Mouse (Mus musculus) neural tube, embryonic 15.5 days (tissue): ENCODE measurements at regions not wholly inside any gene's neighbourhood (a gene's known extent, or its start where the extent isn't known, plus 50 kb on each side); places are given as distances from the start of the nearest gene placed in this dataset.
A peak's percentile ranks its signal among the peaks of the same experiment; 100 is the strongest.

ENCODE experiments used
- ATAC-seq: fragments of 200-750 bp; cut with Nextera tagmentation; 2 replicates; pipeline ENCODE4 v1.8.0; 2017; ENCODE audit warnings: mild to moderate bottlenecking, moderate TSS enrichment, moderate library complexity; ENCODE audit not compliant: low FRiP score
- H3K27ac ChIP-seq: fragments of 300-500 bp; sonication (generic); replicated peaks from 2 replicates; pipeline ENCODE4 v1.5.1; 2015; ENCODE audit warnings: mild to moderate bottlenecking, inconsistent platforms
- H3K27me3 ChIP-seq: fragments of 300-500 bp; sonication (generic); replicated peaks from 2 replicates; pipeline ENCODE4 v1.6.1; 2015; ENCODE audit warnings: inconsistent platforms
- H3K36me3 ChIP-seq: fragments of 300-500 bp; sonication (generic); 2 replicates; pipeline ENCODE4 v1.6.1; 2015; ENCODE audit warnings: inconsistent platforms
- H3K4me1 ChIP-seq: fragments of 300-500 bp; sonication (generic); 2 replicates; pipeline ENCODE4 v1.6.1; 2015; ENCODE audit warnings: inconsistent platforms
- H3K4me2 ChIP-seq: fragments of 300-500 bp; sonication (generic); 2 replicates; pipeline ENCODE4 v1.6.1; 2015; ENCODE audit warnings: inconsistent platforms, mild to moderate bottlenecking, moderate library complexity
- H3K4me3 ChIP-seq: fragments of 300-500 bp; sonication (generic); replicated peaks from 2 replicates; pipeline ENCODE4 v1.5.1; 2015; ENCODE audit warnings: mild to moderate bottlenecking, inconsistent platforms
- H3K9ac ChIP-seq: fragments of 300-500 bp; sonication (generic); replicated peaks from 2 replicates; pipeline ENCODE4 v1.6.1; 2015; ENCODE audit warnings: mild to moderate bottlenecking, inconsistent platforms
- H3K9me3 ChIP-seq: fragments of 300-500 bp; sonication (generic); replicated peaks from 2 replicates; pipeline ENCODE4 v1.6.1; 2016; ENCODE audit warnings: inconsistent platforms
- WGBS: fragments of 180-500 bp; shearing (Covaris S2); methylation state at CpG from one replicate; pipeline ENCODE4 v1.1.7; 2015; ENCODE audit warnings: mixed read lengths; 5-methylcytosine and 5-hydroxymethylcytosine counted together

DNA sequence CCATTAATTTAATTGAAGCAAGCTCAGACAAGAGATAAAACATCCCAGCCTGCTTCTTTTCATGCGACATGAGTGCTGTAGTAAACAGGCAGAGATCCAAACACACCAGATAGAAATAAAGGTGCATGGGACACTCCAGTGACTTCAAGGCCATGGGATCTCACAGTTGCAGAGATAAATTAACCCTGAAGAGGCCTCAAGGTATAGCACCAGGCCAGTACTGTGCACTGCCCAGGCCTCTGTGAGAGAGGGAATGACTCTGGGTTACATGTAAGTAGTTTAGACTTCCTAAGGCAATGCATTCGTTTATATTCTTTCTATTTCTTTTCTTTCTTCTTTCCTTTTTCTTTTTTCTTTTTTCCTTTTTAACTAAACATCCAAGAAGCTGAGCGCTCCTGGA lies 439.4 kb upstream of the Itga1 start:
- 62% methylated on average over 3 of the region's 3 CpGs for WGBS
- H3K4me1 ChIP-seq: 0 out of 2 replicates have a peak, but pooled peaks cover 6% of the 10 kb centered on the region
- no peak overlapping the region for H3K27ac ChIP-seq
- H3K9me3 ChIP-seq: no peaks in the 10 kb centered on the region
- H3K36me3 ChIP-seq: no peaks in the 10 kb centered on the region
- no peaks in the 10 kb centered on the region for H3K27me3 ChIP-seq
- no peak overlapping the region for H3K9ac ChIP-seq
- no peak for ATAC-seq
- H3K4me2 ChIP-seq: no peak overlapping the region
- no peak overlapping the region for H3K4me3 ChIP-seq

DNA sequence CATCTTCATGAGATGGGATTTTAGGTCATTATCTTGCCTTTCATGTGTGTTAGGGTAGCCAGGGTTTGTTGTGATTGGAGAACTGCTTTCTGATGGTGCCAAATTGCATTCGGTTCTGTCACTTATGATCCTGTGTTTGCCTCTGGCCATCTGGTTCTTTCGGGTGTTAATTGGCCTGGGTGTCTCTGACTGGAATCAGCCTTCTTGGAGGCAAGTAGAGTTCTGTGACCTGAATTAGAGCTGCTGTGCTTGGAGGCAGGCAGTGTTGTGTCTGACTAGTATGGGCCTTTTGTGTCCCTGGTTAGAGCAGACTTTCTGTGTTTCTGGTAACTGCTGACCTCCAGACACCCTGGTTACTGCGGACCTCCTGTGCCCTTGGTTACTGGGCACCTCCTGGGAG lies 434.1 kb upstream of the Itga1 start:
- Histone ChIP-seq H3K4me1 (0 out of 2 replicates have a peak, but pooled peaks cover 2% of the 10 kb centered on the region), H3K27me3 (no peaks in the 10 kb centered on the region), H3K4me3 (no peak overlapping the region), H3K9me3 (no peaks in the 10 kb centered on the region; the same call in 1 of the 2 replicates), H3K4me2 (no peak overlapping the region), H3K9ac (no peak overlapping the region), H3K27ac (no peak overlapping the region), H3K36me3 (no peaks in the 10 kb centered on the region)
- 79% methylated on average over 3 of the region's 3 CpGs for WGBS
- no peak for ATAC-seq

- ATAC-seq: no peak
- Histone ChIP-seq H3K4me2 (no peak overlapping the region), H3K27ac (no peak overlapping the region), H3K4me1 (no peaks in the 10 kb centered on the region), H3K9me3 (no peaks in the 10 kb centered on the region), H3K4me3 (no peak overlapping the region), H3K9ac (no peak overlapping the region), H3K27me3 (no peaks in the 10 kb centered on the region), H3K36me3 (no peaks in the 10 kb centered on the region)
- whole genome bisulfite sequencing: 56% methylated on average over 8 of the region's 8 CpGs
Observed at GRCm38 (mm10) chr13:115513914-115514313, 412.1 kb upstream of the Itga1 start.

- Histone ChIP-seq H3K9ac (no peak overlapping the region), H3K9me3 (no peaks in the 10 kb centered on the region), H3K4me2 (no peak overlapping the region), H3K27me3 (no peaks in the 10 kb centered on the region), H3K4me3 (no peak overlapping the region), H3K36me3 (no peaks in the 10 kb centered on the region), H3K4me1 (peaks cover 4% of the 10 kb centered on the region; the same call in 1 of the 2 replicates), H3K27ac (no peak overlapping the region)
- no peak for ATAC-seq
Observed at GRCm38 (mm10) chr13:115512214-115512613, 410.4 kb upstream of the Itga1 start.

GRCm38 (mm10) chr13:115508646-115509045 lies 406.9 kb upstream of the Itga1 start:
- H3K9me3 ChIP-seq: no peaks in the 10 kb centered on the region; the same call in 1 of the 2 replicates
- no peak overlapping the region for H3K4me3 ChIP-seq
- no peak overlapping the region for H3K9ac ChIP-seq
- no peaks in the 10 kb centered on the region for H3K36me3 ChIP-seq
- 35% methylated on average over 3 of the region's 3 CpGs for WGBS
- no peaks in the 10 kb centered on the region for H3K27me3 ChIP-seq
- peak; percentile 70; the same call in 1 of the 2 replicates for ATAC-seq
- no peak overlapping the region for H3K27ac ChIP-seq
- H3K4me1 ChIP-seq: peaks cover 4% of the 10 kb centered on the region; the same call in 1 of the 2 replicates
- H3K4me2 ChIP-seq: no peak overlapping the region

GRCm38 (mm10) chr13:115494399-115494798 lies 392.6 kb upstream of the Itga1 start:
- Histone ChIP-seq H3K4me2 (no peak overlapping the region), H3K4me1 (no peaks in the 10 kb centered on the region), H3K9me3 (no peaks in the 10 kb centered on the region), H3K27ac (no peak overlapping the region), H3K27me3 (no peaks in the 10 kb centered on the region), H3K9ac (no peak overlapping the region), H3K36me3 (no peaks in the 10 kb centered on the region), H3K4me3 (no peak overlapping the region)
- WGBS: 25% methylated on average over 4 of the region's 4 CpGs
- no peak for ATAC-seq

GRCm38 (mm10) chr13:115475861-115476260 lies 374.1 kb upstream of the Itga1 start:
- ATAC-seq: no peak
- no peaks in the 10 kb centered on the region for H3K36me3 ChIP-seq
- 40% methylated on average over 2 of the region's 2 CpGs for WGBS

GRCm38 (mm10) chr13:115465689-115466088 lies 363.9 kb upstream of the Itga1 start:
- no peak overlapping the region for H3K27ac ChIP-seq
- no peaks in the 10 kb centered on the region for H3K4me1 ChIP-seq
- H3K4me2 ChIP-seq: no peak overlapping the region
- no peak overlapping the region for H3K4me3 ChIP-seq
- H3K9ac ChIP-seq: no peak overlapping the region
- no peaks in the 10 kb centered on the region for H3K27me3 ChIP-seq
- WGBS: 86% methylated on average over 6 of the region's 6 CpGs
- no peaks in the 10 kb centered on the region for H3K36me3 ChIP-seq
- H3K9me3 ChIP-seq: no peaks in the 10 kb centered on the region
- ATAC-seq: no peak

More at GRCm38 (mm10) chr13:115475861-115476260, 374.1 kb upstream of the Itga1 start:
- H3K4me3 ChIP-seq: no peak overlapping the region
- H3K9ac ChIP-seq: no peak overlapping the region
- no peaks in the 10 kb centered on the region for H3K9me3 ChIP-seq
- no peaks in the 10 kb centered on the region for H3K27me3 ChIP-seq
- no peak overlapping the region for H3K27ac ChIP-seq
- H3K4me1 ChIP-seq: no peaks in the 10 kb centered on the region
- H3K4me2 ChIP-seq: no peak overlapping the region

DNA sequence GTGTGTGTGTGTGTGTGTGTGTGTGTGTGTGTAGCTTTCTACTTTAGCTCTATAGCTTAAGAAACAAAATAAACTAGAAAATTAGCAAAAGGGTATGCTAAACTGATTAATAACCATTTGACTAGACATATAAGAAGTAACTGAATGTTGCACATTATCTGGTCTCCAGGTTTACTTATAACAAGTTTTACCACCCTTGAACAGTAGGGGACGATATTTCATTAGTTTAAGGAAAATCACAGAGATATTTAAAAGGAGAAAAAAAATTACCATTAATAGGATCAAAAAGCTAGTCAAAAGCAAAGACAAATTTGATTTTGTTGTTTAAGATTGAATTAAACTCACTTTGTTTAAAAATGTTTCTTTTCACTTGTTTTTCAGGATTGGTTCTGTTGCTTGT lies 349.5 kb upstream of the Itga1 start:
- Histone ChIP-seq H3K4me3 (no peak overlapping the region), H3K27me3 (no peaks in the 10 kb centered on the region), H3K4me2 (no peak overlapping the region), H3K36me3 (no peaks in the 10 kb centered on the region), H3K9ac (no peak overlapping the region), H3K27ac (no peak overlapping the region), H3K4me1 (no peaks in the 10 kb centered on the region), H3K9me3 (no peaks in the 10 kb centered on the region)
- no peak for ATAC-seq
- WGBS: 10% methylated on average over 1 of the region's 1 CpGs

GRCm38 (mm10) chr13:115427091-115428033 lies 325.6 kb upstream of the Itga1 start:
- no peak for ATAC-seq
- WGBS: 55% methylated on average over 12 of the region's 12 CpGs
- H3K9ac ChIP-seq: no peak overlapping the region
- no peaks in the 10 kb centered on the region for H3K4me1 ChIP-seq
- no peaks in the 10 kb centered on the region for H3K36me3 ChIP-seq
- no peak overlapping the region for H3K4me3 ChIP-seq
- no peaks in the 10 kb centered on the region for H3K27me3 ChIP-seq
- no peak overlapping the region for H3K4me2 ChIP-seq
- H3K27ac ChIP-seq: no peak overlapping the region
- H3K9me3 ChIP-seq: no peaks in the 10 kb centered on the region

DNA sequence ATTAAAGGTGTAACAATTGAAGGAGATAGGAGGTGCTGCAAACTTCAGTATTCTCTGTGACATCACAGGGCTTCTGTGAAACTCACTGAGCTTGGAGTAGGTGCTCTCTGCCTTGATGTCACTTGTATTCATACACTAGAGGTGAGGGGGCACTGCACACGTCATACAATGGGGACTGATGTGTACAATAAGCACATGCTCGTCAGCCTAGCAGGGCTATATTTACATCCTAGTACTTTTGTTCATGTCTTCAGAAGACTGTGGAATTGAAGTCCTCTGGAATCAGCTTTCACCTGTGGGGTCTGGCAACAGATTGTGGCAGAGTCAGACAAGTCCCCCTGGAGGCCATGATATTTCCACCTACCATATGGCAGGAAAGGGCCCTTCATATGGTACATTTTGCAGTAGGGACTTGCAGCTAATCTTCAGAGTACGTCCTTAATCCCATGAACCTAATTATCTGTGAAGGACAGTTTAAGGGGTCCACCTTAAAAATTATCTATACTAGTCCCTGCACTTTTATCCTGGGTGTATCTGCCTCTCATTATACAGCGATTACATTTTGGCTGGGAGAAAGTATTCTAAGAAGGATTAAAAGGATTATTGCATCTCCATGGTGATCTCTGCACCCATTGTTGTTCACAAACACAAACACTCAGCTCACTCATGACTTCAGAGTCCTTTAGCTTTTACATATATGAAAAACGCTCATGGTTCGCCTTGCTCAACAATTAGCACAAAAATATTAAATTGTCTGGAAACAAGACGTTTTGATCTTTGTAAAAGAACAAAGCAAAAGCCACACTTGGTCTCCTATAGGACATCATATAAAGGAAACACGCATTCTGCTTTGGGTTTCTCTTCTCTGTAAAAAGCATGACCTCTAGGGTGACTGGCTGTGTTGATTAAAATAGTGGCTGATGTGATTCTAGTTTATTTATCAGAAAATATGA lies 324.1 kb upstream of the Itga1 start:
- WGBS: 78% methylated on average over 8 of the region's 8 CpGs
- no peaks in the 10 kb centered on the region for H3K27me3 ChIP-seq
- no peak overlapping the region for H3K27ac ChIP-seq
- no peaks in the 10 kb centered on the region for H3K4me1 ChIP-seq
- ATAC-seq: no peak
- no peak overlapping the region for H3K4me2 ChIP-seq
- H3K36me3 ChIP-seq: no peaks in the 10 kb centered on the region
- no peak overlapping the region for H3K9ac ChIP-seq
- no peaks in the 10 kb centered on the region for H3K9me3 ChIP-seq
- no peak overlapping the region for H3K4me3 ChIP-seq
